Mouse (Mus musculus): ENCODE measurements around the gene Prelid3b.
A peak's percentile ranks its signal among the peaks of the same experiment; 100 is the strongest.

The Prelid3b gene

DNA sequence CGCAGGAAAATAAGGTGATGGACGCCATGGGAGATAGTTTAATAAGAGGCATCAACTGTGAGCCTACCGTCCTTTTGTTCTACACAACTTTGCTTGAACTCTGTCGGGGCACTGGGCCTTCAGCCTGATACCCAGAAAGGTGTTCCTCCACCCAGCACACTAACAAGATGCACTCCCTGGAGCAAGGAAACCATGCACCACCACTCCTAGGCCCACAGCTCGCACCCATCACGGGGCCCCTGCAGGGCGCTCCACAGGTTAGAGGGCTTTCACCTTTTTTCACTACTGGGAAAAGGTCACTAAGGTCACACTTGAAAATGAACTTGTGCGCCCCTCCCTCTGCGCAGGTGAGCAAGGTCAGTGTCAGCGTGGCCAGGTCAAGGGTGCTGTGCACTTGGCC is 9.5 kb downstream of the Prelid3b start:
- DNase-seq (ENCODE audit: low spot score), result no peak

- no peak for DNase-seq (ENCODE audit: low spot score)
These were observed 13.5 kb downstream of the Prelid3b start for GRCm38 (mm10) chr2:174459365-174459764.

DNA sequence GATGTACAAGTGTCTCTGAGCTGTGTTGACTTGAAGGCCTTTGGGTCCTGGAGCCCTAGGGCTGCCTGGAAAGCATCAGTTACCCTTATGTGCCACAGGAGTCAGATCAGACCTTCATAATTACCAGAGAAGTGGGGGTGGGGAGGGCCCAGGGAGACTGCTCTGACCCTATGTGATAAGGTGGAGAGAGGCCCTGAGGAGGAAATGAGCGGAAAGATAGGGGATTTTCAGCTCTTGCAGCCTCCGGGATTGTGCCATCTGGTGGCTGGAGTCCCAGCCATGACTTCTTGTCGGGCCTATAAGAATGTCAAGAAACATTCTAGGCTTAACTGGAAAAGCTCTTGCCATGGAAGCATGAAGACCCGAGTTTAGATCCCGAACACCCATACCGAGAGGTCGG is 19.2 kb downstream of the Prelid3b start:
- DNase-seq (ENCODE audit: low spot score), result no peak

DNA sequence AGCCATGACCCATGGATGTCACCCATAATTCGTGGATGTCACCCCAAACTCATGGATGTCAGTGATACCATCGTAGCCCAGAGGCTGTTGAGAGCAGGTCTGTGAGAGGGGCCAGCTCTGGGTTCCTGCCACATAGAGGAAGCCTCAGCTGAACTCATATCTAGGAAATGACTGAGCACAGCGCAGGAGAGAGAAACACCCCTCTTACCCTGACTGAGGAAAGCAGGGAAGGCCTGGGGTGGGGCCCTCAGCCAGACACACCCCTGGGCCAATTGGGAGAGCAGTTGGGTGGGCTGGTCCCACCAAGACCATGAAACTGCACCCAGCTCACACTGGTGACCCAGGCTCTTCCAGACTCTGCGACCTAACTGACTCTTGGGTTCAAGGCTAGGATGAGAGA is 22.5 kb downstream of the Prelid3b start, which contains the start of gene Tubb1:
Tubb1 (plus strand) TSS at position 343 of the 400 bp plus-strand sequence.
- no peak for DNase-seq (ENCODE audit: low spot score)

- no peak for DNase-seq (ENCODE audit: low spot score)
These were observed 24.5 kb downstream of the Prelid3b start for GRCm38 (mm10) chr2:174448405-174448804.

GRCm38 (mm10) chr2:174446905-174447304 is 26.0 kb downstream of the Prelid3b start:
- no peak for DNase-seq (ENCODE audit: low spot score)

GRCm38 (mm10) chr2:174446492-174446891 is 26.4 kb downstream of the Prelid3b start:
- DNase-seq (ENCODE audit: low spot score), result no peak

GRCm38 (mm10) chr2:174445018-174445417 is 27.9 kb downstream of the Prelid3b start:
- no peak for DNase-seq (ENCODE audit: low spot score)

DNA sequence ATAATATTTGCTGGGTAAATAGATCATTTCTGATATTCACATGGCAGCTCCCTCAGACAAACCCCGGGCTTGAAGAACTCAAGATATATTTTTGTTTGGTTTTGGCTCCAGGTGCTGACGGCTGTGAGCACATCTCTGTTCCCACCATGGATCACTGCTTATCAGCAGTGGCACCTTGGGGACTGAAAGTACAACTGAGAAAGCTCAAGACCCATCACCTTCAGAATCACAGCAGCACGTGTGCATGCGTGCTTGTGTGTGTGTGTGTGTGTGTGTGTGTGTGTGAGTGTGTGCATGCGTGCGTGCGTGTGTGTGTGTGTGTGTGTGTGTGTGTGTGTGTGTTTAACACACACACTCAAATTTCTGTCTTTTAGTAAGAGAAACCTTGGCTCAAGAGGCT is 28.5 kb downstream of the Prelid3b start:
- no peak for DNase-seq (ENCODE audit: low spot score)

DNA sequence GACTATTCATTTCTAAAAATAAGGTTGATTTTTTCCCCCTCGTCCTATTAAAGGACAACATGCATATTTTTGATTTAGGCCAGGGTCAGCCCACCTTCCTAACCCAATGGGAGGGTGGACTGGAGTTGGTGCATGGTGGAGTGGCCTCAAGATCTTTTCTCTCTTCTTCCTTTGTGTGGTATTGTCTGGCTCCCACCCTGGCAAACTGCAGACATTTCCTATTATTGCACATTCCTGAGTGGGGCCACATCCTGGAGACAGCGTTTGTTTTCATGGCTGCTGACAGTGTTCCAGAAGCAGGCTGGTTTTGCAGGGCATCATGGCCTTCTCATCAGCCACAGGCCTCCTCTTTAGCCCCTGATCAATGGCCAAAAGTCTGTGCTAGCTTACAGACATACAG is 29.8 kb downstream of the Prelid3b start:
- no peak for DNase-seq (ENCODE audit: low spot score)

GRCm38 (mm10) chr2:174442460-174442859 is 30.4 kb downstream of the Prelid3b start:
- DNase-seq (ENCODE audit: low spot score), result no peak

DNA sequence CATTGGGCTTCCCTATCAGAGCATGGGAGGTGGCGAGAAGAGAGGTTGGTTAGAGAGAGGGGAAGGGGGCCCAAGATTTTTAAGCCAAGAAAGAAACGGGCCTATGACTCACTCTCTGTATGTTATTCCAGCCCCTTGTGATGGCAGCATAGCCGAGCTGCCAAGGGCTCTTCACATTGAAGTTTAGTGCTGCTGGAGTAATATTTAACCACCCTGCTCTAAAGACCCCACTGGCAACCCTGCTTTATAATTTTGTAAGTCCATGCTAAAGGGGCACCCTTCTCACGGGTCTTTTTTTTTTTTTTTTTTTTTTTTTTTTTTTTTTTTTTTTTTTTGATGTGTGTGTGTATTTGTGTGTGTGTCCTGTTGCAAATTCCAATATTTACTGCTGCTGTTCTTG is 31.0 kb downstream of the Prelid3b start:
- no peak for DNase-seq (ENCODE audit: low spot score)

- no peak for DNase-seq (ENCODE audit: low spot score)
These were observed 32.9 kb downstream of the Prelid3b start for GRCm38 (mm10) chr2:174439961-174440360.

DNA sequence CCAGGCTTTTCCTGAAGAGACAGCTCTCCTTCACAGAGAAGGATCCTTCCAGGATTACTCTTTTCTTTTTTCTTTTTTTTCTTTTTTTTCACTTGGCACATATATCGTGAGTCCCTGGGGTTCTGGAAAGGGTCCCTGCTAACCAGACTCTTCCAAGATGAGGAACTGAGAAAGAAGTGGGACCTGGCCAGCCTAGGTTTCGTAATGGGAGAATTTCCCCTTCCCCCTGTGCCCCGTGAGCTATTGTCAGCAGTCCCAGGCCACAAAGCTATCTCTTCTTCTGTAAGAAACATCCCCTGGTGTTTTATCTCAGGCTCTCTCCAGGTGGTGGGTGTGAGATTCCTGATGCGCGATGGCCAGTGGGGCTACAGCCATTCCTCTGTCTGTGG is 33.4 kb downstream of the Prelid3b start:
- DNase-seq (ENCODE audit: low spot score), result no peak

GRCm38 (mm10) chr2:174438737-174439449 is 34.0 kb downstream of the Prelid3b start, which contains the start of gene Ctsz:
Ctsz (minus strand) TSS chr2:174439039.
- DNase-seq (ENCODE audit: low spot score), result peak; percentile 48

DNA sequence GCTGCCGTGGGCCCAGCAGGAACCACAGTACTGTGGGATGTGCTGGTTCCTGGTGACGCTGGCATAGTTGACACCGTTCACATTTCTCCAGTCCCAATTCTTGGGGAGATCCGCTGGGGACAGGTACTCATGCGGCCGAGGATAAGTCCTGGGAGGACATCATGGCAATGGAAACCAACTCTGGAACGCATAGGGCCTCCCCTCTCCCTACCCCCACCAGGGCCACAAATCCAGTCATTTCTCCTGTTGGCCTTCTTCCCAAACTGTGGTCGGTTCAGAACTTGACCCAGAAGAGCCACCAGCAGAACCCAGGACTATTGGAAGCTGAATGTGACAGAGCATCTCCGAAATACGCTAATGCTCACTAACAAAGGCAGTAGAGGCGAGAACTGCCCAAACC is 34.7 kb downstream of the Prelid3b start:
- no peak for DNase-seq (ENCODE audit: low spot score)

- no peak for DNase-seq (ENCODE audit: low spot score)
These were observed 35.2 kb downstream of the Prelid3b start for GRCm38 (mm10) chr2:174437697-174437982.

GRCm38 (mm10) chr2:174436916-174437696 is 35.8 kb downstream of the Prelid3b start:
- no peak for DNase-seq (ENCODE audit: low spot score)

- DNase-seq (ENCODE audit: low spot score), result no peak
These were observed 36.7 kb downstream of the Prelid3b start for GRCm38 (mm10) chr2:174436076-174436701.

DNA sequence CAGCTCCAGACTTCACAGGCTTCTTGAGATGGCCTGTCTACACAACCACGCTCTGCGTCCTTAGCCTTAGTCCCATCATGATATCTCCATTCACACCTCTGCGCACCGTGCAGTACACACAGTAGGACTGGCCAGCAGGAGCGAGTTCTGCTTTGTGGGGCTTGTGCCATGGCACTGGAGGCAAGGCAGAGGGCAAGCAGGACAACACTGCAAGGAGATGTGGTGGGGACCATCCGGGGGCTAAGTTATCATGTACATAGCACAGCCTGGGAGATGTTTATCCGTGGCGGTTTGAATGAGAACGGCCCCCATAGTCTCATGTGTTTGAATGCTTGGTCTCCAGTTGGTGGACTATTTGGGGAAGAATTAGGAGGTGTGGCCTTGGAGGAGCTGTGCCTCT is 37.9 kb downstream of the Prelid3b start:
- no peak for DNase-seq (ENCODE audit: low spot score)

DNA sequence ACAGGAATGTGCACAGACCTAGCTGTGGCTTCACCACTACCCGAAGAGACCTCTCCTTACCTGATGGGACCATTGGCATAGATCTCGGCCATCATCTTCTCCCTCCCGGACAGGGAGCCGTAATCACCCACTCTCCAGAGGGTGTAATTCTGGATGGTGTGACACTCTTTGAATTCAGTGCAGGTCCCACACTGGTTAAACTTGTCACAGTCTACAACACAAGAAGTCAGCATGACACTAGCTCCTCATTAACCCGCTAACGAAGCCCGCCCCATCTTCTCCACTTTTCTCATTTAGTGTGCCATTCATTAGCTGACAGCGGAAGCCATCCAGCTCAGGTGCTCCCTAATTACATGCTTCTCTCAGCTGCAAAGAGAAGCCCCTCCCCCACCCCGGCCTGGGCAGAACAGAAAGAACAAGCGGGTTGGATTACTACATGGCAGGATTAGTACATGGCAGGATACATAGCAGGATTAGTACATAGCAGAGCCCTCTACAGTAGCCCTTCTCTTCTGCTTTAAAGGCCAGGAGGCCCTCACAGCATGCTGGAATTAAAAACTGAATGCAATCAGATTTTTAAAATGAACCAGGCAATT is 43.8 kb downstream of the Prelid3b start:
- no peak for DNase-seq (ENCODE audit: low spot score)

DNA sequence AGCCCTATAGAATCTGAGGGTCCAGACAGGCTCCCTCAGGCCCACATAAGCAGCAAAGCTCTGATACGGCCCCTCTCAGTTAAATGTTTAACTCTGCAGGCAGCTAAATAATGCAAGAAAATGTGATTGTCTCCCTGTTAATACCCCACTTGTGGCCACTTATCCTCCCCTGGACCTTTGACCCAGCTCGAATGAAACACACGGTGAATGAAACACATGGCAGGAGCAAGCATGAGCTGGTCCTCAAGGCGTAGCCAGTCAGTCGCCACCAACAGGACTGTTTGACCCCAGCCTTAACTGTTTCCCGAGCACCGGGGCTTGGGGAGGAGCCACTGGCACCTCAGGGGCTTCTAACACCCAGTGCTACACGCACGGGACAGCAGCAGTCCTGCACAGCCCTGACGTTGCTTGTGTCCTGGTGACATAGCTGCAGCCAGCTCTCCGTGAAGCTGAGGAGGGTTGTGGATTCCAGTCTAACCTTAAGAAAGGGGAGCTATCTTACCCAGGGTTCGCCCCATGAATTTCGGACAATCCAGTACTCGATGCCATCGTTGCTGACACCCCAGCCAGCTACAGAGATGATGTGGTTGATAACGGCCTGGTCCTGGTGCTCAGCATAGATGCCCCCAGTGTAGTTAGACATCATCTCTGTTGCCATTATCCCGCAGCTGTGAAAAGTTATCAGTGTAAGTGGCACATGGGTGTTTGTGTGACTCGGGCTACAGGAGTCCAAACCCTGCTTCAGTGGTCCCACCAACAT is 44.6 kb downstream of the Prelid3b start:
- no peak for DNase-seq (ENCODE audit: low spot score)

Data from ovary, postnatal 10 days (tissue).